Mouse (Mus musculus): ENCODE data around the gene Gm49320. TPM values are rescaled to one million over a fixed set of nuclear protein-coding genes. Genes with fewer than 3 reads are reported as not detected.

Gene Gm49320
- polyA plus RNA-seq, 1 experiment from 2014 or later, result not detected

DNA sequence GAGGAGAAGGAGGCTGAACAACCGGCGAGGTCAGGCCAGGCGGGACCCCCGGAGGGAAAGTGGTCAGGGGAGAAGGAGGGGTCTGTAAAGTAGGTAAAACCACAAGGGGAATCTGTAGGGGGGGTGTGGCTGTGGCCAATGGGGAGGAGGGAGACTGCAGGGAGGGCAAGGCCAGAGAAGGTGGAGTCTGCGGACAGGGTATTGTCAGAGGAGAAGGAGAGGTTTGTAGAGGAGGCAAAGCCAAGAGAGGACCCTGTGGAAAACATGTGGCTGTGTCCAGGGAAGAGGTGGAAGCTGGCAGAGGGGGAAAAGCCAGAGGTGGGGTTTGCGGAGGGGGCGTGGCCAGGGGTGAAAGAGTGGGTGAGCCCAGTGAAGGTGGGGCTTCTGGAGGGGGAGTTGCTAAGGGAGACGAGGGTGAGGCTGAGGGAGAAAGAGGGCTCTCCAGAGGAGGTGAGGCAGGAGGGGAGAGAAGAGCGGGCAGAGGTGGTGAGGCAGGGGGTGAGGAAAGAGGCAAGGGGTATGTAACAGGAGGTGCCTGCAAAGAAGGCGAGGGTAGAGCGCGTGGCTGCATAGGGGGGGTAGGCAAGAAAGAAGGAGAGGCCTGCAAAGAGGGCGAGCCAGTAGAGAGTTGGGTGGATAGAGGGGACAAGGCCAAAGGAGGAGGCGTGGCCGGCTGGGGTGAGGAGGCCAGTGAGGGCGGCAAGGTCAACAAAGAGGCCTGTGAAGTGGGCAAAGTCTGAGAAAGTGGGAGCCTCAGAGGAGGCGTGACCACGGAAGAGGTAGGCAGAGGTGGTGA is 25.3 kb upstream of the Gm49320 start:
- 1% methylated on average over 18 of the region's 18 CpGs for WGBS
- H3K4me3 ChIP-seq, result peak overlapping the region; percentile 57
- H3K27me3 ChIP-seq (ENCODE audit: insufficient read depth, poor library complexity, severe bottlenecking), result peaks cover 90% of the 10 kb centered on the region
- peak overlapping the region; percentile 64 for H3K27ac ChIP-seq
- H3K4me1 ChIP-seq, result peaks cover 37% of the 10 kb centered on the region
- no peak for DNase-seq (ENCODE audit: low spot score)
- H3K36me3 ChIP-seq, result no peaks in the 10 kb centered on the region
- H3K9me3 ChIP-seq, result no peaks in the 10 kb centered on the region

DNA sequence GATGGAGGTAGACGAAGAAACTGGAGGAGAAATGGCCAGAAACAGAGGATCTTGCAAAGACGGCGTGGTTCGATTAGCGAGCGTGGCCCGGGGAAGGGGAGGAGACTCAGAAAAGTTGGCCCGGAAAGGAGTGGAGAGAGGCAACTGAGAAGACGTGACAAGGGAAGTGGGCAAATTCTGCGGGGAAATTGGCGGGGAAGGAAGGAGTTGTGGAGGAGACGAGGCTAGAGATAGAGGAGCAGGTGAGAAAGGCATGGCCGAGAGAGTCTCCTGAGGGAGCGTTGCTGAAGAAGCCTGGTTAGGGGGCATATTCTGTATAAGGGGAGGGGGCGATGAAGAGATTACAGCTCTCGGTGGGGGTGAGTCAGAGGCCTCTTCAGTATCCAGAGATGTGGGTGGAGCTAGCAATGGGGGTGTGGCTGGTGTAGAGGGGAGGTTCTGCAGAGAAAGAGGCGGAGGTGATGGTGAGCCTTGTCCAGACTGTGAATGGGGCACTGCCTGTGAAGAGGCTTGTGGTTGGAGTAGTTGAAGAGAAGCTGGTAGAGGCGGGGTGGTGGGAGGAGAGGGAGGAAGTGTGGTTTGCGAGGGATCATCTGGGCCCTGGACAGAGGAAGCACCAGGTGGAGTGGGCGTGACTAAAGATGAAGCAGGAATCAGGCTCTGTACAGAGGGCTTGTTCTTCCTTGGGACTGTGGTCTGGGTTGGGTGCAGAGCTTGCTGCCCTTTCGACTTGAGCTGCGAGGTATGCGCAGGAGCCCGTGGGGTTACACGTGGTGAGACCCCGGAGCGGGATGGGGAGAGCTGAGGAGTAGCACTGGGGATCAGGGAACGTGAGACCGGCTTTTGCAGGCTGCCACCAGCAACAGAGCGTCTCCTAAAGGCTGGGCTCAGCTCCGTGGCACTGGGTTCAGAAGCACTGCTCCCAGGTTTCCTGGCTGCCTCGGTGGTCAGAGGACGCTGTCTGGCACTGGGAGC is 24.4 kb upstream of the Gm49320 start:
- WGBS, result 5% methylated on average over 33 of the region's 33 CpGs
- Histone ChIP-seq H3K27me3 (ENCODE audit: insufficient read depth, poor library complexity, severe bottlenecking) (peaks cover 90% of the 10 kb centered on the region), H3K27ac (peak overlapping the region; percentile 64), H3K36me3 (no peaks in the 10 kb centered on the region), H3K4me1 (peaks cover 37% of the 10 kb centered on the region), H3K4me3 (peak overlapping the region; percentile 57), H3K9me3 (no peaks in the 10 kb centered on the region)
- peak; percentile 86 for DNase-seq (ENCODE audit: low spot score)

DNA sequence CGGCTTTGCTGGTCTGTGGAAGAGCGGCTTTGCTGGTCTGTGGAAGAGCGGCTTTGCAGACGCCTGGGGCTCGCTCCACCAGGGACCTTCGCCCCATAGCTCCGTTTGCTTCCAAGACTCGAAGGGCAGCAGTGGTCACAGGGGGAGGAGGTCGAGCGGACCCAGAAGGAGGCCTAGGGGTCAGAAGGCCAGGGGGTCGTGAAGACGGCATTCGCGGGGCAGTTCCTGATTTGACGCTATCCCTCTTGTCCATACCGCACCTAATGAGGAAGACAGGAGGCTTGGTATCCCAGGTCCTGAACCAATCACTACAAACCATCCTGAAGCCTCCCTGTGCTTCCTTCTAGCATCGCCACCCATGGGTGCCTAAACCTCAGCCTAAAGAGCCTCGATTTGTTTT is 22.4 kb upstream of the Gm49320 start:
- Histone ChIP-seq H3K27me3 (ENCODE audit: insufficient read depth, poor library complexity, severe bottlenecking) (peaks cover 82% of the 10 kb centered on the region), H3K27ac (peak overlapping the region; percentile 48; the same call in 1 of the 2 replicates), H3K9me3 (no peaks in the 10 kb centered on the region), H3K4me3 (peak overlapping the region; percentile 65), H3K4me1 (peaks cover 37% of the 10 kb centered on the region), H3K36me3 (no peaks in the 10 kb centered on the region)
- DNase-seq (ENCODE audit: low spot score), result no peak
- 7% methylated on average over 18 of the region's 18 CpGs for WGBS

DNA sequence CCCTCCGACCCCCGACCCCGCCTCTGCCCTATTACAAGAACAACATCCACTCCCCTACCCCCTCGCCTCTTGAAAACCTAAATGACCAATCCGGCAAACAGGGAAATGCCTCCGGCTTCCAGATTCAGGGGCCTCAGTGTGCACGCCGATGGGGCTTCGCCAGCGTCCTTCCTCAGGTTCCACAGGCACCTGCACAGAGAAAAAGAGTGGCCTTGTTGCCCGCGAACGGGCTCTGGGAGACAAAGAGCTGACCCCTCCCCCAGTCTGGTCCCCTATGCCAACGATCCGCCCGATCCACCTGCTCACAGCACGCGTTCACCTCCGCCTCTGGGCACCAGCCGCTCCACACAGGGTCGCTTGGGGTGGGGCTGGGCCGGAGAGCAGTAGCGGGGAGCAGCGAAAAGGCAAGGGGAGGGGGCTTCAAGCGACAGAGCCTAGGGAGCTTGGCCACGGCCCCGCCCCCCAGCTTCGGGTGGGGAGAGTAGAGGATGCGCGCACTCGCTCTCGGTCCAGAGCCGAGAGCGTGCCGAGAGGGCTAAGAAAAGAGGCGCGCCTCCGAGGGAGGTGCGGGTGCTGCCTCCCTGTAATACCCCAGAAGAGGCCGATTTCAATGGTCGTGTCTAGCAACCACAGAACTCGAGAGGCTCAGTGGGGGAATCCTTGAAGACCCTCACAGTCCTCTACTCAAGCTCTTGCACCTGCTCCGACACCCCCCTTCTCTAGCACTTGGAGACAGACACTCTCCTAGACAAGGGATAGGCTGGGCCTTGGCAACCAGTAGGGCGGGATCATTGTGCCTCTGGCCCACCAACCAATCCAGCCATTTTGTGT is 21.7 kb upstream of the Gm49320 start, which contains the start of gene Prr36:
Gene Prr36 (minus strand): TSS at position 669 of the 831 bp plus-strand sequence.
- H3K27me3 ChIP-seq (ENCODE audit: insufficient read depth, poor library complexity, severe bottlenecking), result peaks cover 75% of the 10 kb centered on the region
- H3K4me1 ChIP-seq, result peaks cover 37% of the 10 kb centered on the region
- H3K4me3 ChIP-seq, result peak within 1 kb of the TSS; percentile 65
- peak within 1 kb of the TSS; percentile 48 for H3K27ac ChIP-seq
- H3K36me3 ChIP-seq, result no peaks in the 10 kb centered on the region
- WGBS, result 3% methylated on average over 44 of the region's 44 CpGs
- no peak for DNase-seq (ENCODE audit: low spot score)
- H3K9me3 ChIP-seq, result no peaks in the 10 kb centered on the region

DNA sequence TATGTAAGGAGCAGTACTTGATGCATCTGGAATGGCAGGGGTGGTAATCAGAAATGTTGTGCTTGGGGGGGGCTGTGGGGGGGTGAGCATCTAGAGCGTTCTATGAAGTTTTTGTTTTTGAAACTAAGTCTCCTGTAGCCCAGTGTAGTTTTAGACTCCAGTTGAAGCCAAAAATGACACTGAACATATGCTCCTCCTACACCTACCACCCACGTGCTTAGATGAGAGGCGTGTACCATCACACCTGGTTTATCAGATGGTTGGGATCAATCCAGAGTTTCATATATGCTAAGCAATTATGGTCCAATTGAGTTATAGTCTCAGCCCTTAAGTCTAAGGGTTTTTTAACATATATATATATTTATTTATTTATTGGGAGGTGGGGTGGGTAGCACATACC is 19.0 kb upstream of the Gm49320 start:
- DNase-seq (ENCODE audit: low spot score), result no peak
- no peaks in the 10 kb centered on the region for H3K9me3 ChIP-seq
- H3K4me3 ChIP-seq, result no peak overlapping the region
- H3K27ac ChIP-seq, result no peak overlapping the region
- H3K36me3 ChIP-seq, result no peaks in the 10 kb centered on the region
- peaks cover 16% of the 10 kb centered on the region for H3K4me1 ChIP-seq
- 85% methylated on average over 3 of the region's 3 CpGs for WGBS
- peaks cover 64% of the 10 kb centered on the region for H3K27me3 ChIP-seq (ENCODE audit: insufficient read depth, poor library complexity, severe bottlenecking)

DNA sequence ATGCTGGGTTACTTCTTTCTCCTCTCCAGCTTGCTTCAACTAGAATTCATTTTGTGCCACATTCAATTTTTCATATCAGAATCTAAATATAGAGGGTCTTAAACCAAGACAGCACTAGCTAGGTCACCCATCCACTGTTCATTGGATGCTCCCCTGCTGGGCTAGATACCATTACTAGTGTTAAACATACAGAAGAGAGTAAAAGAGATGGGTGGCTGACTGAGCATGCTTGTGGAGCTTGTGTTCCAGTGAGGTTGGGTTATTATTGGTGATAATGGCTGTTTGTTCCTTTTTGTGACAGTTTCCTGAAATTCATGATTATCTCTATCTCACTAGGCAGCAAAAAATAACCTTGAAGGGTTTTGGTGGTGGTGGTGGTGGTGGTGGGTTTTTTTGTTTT is 16.6 kb upstream of the Gm49320 start:
- peaks cover 12% of the 10 kb centered on the region for H3K4me1 ChIP-seq
- no peaks in the 10 kb centered on the region for H3K9me3 ChIP-seq
- H3K36me3 ChIP-seq, result no peaks in the 10 kb centered on the region
- H3K27ac ChIP-seq, result no peak overlapping the region
- H3K4me3 ChIP-seq, result no peak overlapping the region
- no peak for DNase-seq (ENCODE audit: low spot score)
- H3K27me3 ChIP-seq (ENCODE audit: insufficient read depth, poor library complexity, severe bottlenecking), result peaks cover 61% of the 10 kb centered on the region

DNA sequence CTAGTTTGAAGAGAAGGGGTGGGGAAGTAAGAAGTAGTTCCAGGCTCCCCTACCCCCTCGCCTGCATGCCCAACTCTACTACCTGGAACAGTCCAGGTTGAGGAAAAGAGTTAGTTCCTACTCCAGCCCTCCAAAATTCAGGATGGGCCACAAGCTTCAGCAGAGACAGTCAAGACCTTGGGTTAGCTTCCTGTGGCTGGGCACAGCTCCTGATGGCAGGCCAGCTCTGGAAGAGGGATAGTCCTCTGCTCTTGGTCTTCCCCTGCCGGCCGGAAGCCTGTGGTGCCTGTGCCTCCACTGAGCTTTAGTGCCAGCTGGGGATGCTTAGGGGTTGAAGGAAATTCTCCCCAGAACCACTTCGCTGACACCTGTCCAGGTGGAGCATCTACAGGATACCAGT is 12.3 kb upstream of the Gm49320 start:
- 9% methylated on average over 4 of the region's 4 CpGs for WGBS
- Histone ChIP-seq H3K27me3 (ENCODE audit: insufficient read depth, poor library complexity, severe bottlenecking) (peaks cover 57% of the 10 kb centered on the region), H3K27ac (no peak overlapping the region), H3K9me3 (no peaks in the 10 kb centered on the region), H3K36me3 (no peaks in the 10 kb centered on the region), H3K4me1 (peaks cover 9% of the 10 kb centered on the region), H3K4me3 (peak overlapping the region; percentile 50)
- no peak for DNase-seq (ENCODE audit: low spot score)

DNA sequence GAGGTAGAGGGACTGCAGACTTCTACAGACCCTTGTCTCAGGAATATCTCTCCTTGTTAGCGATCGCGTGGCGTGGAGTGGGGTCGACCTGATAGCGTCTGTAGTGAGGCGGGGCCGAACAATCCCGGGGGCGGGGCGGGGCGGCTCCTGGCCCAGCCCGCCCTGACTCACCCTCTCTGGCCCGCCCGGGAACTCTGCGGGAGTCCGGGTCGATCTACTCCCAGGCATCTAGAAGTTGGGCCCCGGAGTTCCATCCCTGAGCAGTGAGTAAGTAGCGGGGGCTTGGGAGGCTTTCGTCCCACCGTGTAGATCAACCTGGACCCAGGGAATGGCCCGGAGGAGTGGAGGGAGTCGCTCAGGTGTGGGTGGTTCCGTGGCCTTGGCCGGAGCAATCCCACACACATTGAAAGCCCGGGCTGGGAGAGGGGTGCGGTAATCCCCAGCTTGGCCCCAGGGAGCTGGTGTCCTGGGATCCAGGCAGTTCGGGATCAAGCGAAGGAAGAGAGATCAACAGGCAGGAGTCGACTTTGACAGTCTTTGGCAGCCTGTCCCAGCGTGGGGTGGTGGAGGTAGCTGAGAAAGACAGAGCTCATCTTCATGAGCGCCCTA is 11.8 kb upstream of the Gm49320 start, which contains the start of gene Lrrc8e:
Gene Lrrc8e (plus strand): TSS at position 89 of the 609 bp plus-strand sequence.
- Histone ChIP-seq H3K4me3 (peak within 1 kb of the TSS; percentile 50), H3K9me3 (no peaks in the 10 kb centered on the region), H3K36me3 (no peaks in the 10 kb centered on the region), H3K4me1 (peaks cover 9% of the 10 kb centered on the region), H3K27me3 (ENCODE audit: insufficient read depth, poor library complexity, severe bottlenecking) (peaks cover 57% of the 10 kb centered on the region), H3K27ac (no peak within 1 kb of the TSS)
- no peak for DNase-seq (ENCODE audit: low spot score)
- 4% methylated on average over 33 of the region's 33 CpGs for WGBS

DNA sequence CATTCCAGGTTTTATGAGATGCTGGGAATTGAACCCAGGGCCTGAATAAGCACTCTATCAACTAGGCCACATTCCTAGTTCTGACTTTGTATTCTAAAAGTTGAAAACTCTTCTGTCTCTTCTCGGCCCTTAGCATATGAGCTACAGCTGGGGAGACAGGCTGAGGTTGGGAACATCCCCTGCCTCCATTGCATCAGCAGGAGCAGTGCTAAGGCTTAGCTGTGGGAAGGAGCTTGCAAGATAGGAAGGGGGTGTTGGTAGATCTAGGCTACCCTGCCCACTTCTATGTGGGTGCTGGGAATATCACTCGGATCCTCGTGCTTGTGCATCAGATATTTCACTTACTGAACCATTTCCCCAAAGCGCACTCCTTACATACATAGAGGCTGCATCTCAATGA is 10.7 kb upstream of the Gm49320 start:
- no peak overlapping the region for H3K27ac ChIP-seq
- peaks cover 57% of the 10 kb centered on the region for H3K27me3 ChIP-seq (ENCODE audit: insufficient read depth, poor library complexity, severe bottlenecking)
- peaks cover 9% of the 10 kb centered on the region for H3K4me1 ChIP-seq
- H3K9me3 ChIP-seq, result no peaks in the 10 kb centered on the region
- no peak overlapping the region for H3K4me3 ChIP-seq
- H3K36me3 ChIP-seq, result no peaks in the 10 kb centered on the region
- no peak for DNase-seq (ENCODE audit: low spot score)
- WGBS, result 83% methylated on average over 4 of the region's 4 CpGs

DNA sequence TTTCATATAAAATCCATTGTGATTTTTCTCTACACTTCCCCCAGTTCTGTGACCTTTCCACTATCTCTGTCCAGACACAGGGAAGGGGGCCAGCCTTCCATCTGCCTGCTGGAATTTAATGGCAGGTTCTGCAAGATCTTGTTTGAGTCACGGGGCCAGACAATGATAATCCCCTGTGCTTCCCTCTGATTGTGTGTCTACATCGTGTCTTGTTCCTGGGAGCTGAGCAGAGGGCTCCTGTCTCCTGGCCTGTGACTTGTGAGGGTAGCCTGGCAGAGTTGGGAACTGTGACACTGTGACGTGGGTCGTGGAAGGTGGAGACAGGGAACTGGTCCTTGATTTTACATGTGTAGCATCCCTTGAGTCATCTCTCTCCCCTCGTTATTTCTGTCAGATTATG is 8.9 kb upstream of the Gm49320 start:
- no peak overlapping the region for H3K4me3 ChIP-seq
- peaks cover 52% of the 10 kb centered on the region for H3K27me3 ChIP-seq (ENCODE audit: insufficient read depth, poor library complexity, severe bottlenecking)
- no peaks in the 10 kb centered on the region for H3K9me3 ChIP-seq
- no peak for DNase-seq (ENCODE audit: low spot score)
- H3K27ac ChIP-seq, result no peak overlapping the region
- H3K36me3 ChIP-seq, result no peaks in the 10 kb centered on the region
- peaks cover 9% of the 10 kb centered on the region for H3K4me1 ChIP-seq
- WGBS, result 71% methylated on average over 5 of the region's 5 CpGs

DNA sequence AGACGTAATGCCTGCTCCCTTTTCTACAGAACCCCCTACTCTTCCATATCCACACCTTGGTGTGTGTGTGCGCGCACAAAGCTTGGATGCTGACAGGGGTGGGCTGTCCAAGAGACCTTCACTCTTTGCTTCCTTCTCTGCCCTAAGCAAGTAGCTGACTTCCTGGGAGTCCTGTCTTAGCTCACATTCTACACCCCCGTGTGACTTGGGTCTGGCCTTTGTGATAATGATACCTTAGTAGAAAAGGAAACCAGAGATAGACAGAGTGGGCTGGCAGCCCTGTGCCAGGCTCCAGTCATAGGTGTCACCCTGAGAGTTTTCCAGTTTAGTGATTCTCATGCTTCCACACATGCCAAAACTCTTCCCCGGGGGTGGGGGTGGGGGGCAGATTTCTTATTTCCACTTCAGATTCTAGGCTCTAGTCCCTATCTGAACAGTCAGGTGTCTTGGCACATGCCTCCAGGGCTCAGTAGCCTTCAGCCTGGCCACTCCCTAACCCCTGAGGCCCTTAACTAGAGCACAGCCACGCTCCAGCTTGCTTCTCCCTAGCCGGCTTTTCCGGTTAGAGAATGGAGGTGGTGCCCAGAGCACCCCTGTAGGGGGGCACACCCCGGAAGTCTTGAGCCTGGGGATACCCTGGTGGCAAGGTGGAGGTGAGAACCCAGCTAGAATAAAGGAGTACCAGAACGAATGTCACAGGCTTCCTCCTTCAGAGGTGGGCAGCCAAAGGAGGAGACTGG is 7.9 kb upstream of the Gm49320 start:
- Histone ChIP-seq H3K36me3 (no peaks in the 10 kb centered on the region), H3K4me3 (no peak overlapping the region), H3K27me3 (ENCODE audit: insufficient read depth, poor library complexity, severe bottlenecking) (peaks cover 54% of the 10 kb centered on the region), H3K4me1 (peaks cover 9% of the 10 kb centered on the region), H3K27ac (no peak overlapping the region), H3K9me3 (no peaks in the 10 kb centered on the region)
- DNase-seq (ENCODE audit: low spot score), result no peak
- WGBS, result 52% methylated on average over 10 of the region's 10 CpGs

Data from heart, embryonic 10.5 days (tissue).